Mouse (Mus musculus) ES-Bruce4 (cell line): ENCODE results near the gene Atp8a2.
A peak's percentile ranks its signal among the peaks of the same experiment; 100 is the strongest.

Experiments
- CTCF ChIP-seq: IDR thresholded peaks from one replicate; pipeline ENCODE4 v1.8.1; 2011; ENCODE audit warnings: low read depth, low read length
- POLR2A ChIP-seq: IDR thresholded peaks from one replicate; pipeline ENCODE4 v1.8.1; 2011; ENCODE audit warnings: low read length; ENCODE audit not compliant: insufficient read depth

DNA sequence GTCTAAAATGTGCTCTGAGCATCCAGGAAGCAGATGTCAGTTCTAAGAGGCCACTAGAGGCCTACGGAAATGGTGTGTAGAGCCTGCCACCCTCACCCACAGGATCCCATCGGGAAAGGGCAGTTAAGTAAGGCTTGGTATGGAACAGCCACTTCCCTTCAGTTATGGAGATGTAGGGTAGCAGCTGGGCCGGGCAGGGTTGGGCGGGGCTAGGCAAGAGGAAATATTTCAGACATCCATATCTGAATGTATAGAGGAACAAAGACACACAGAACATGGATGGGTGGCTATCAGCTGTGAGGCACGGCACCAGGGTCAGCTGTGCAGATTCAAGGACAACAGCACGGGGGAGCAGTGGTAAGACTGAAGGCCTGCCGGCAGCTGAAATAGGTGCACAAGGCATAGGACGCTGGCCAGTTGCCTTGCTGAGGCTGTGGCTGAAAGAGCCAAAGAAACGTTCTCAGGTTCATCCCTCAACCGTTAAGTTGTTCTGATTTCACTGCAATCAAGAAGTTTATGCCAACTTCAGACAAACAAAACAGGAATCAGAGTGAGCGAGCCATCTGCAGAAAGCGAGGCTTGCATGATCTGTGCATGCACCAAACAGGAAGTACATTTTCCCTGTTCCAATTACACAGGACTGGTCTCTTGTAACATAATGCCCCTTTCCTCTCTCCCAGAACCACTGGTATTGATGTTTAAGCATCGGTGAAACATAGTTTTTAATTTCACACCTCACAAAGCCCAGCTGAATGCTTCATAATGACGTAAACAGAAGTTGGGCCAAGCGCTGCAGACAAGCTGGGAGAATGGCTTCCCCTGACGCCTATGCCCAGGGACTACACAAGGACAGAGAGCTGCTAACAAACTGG, 549.9 kb downstream of the Atp8a2 start:
- TF ChIP-seq CTCF (peak; percentile 7), POLR2A (no peak)
